Mouse (Mus musculus): ENCODE data around the gene Asphd2.

The Asphd2 gene

GRCm38 (mm10) chr5:112356322-112356721 is 38.3 kb downstream of the Asphd2 start:
- no peak for DNase-seq (ENCODE audit: extremely low read depth, low read depth, low spot score)

- DNase-seq (ENCODE audit: extremely low read depth, low read depth, low spot score) = no peak
Measured at GRCm38 (mm10) chr5:112355910-112356309, 38.8 kb downstream of the Asphd2 start, which contains the start of gene Gm6583. Gene Gm6583, minus strand, starts transcription at chr5:112356033.

- no peak for DNase-seq (ENCODE audit: extremely low read depth, low read depth, low spot score)
Measured at GRCm38 (mm10) chr5:112355493-112355892, 39.2 kb downstream of the Asphd2 start.

GRCm38 (mm10) chr5:112349169-112349568 is 45.5 kb downstream of the Asphd2 start:
- DNase-seq (ENCODE audit: extremely low read depth, low read depth, low spot score) = no peak

GRCm38 (mm10) chr5:112346211-112346965 is 48.3 kb downstream of the Asphd2 start:
- DNase-seq (ENCODE audit: extremely low read depth, low read depth, low spot score) = no peak

GRCm38 (mm10) chr5:112344092-112344960 is 50.3 kb downstream of the Asphd2 start:
- DNase-seq (ENCODE audit: extremely low read depth, low read depth, low spot score) = no peak

- DNase-seq (ENCODE audit: extremely low read depth, low read depth, low spot score) = no peak
Measured at GRCm38 (mm10) chr5:112343205-112343595, 51.5 kb downstream of the Asphd2 start.

GRCm38 (mm10) chr5:112342463-112343204 is 52.0 kb downstream of the Asphd2 start, which contains the start of the genes Srrd and Hps4:
Gene Srrd, minus strand, starts transcription at chr5:112343040.
Gene Hps4, plus strand, starts transcription at chr5:112343083.
- DNase-seq (ENCODE audit: extremely low read depth, low read depth, low spot score) = no peak

- no peak for DNase-seq (ENCODE audit: extremely low read depth, low read depth, low spot score)
Measured at GRCm38 (mm10) chr5:112339215-112339614, 55.5 kb downstream of the Asphd2 start.

GRCm38 (mm10) chr5:112337004-112337403 is 57.7 kb downstream of the Asphd2 start:
- DNase-seq (ENCODE audit: extremely low read depth, low read depth, low spot score) = no peak

GRCm38 (mm10) chr5:112335473-112335872 is 59.2 kb downstream of the Asphd2 start:
- no peak for DNase-seq (ENCODE audit: extremely low read depth, low read depth, low spot score)

Data from fat pad, adult 2 months (tissue).